Mouse (Mus musculus): Measurements from ENCODE around the gene Tmc3. TPM values are rescaled to one million over a fixed set of nuclear protein-coding genes. Genes with fewer than 3 reads are reported as not detected.

Gene Tmc3
- polyA plus RNA-seq, 1 experiment from 2014 or later, result 0.17 TPM

GRCm38 (mm10) chr7:83667936-83668645, 83.4 kb downstream of the Tmc3 start:
- no peak for ATAC-seq (ENCODE audit: low read depth)
- H3K27ac ChIP-seq (ENCODE audit: low read depth, low read length), result no peak overlapping the region
- no peak overlapping the region for H3K4me3 ChIP-seq (ENCODE audit: low read depth, low read length)
- H3K4me1 ChIP-seq (ENCODE audit: control insufficient read depth, insufficient read depth, low read length), result no peaks in the 10 kb centered on the region
- WGBS, result 86% methylated on average over 5 of the region's 5 CpGs
- H3K27me3 ChIP-seq (ENCODE audit: control insufficient read depth, insufficient read depth, low read length), result no peaks in the 10 kb centered on the region
- no peaks in the 10 kb centered on the region for H3K9me3 ChIP-seq (ENCODE audit: control insufficient read depth, low read length)
- H3K36me3 ChIP-seq (ENCODE audit: control insufficient read depth, insufficient read depth, low read length), result no peaks in the 10 kb centered on the region
- no peak overlapping the region for H3K4me2 ChIP-seq (ENCODE audit: low read depth, low read length)
- H3K9ac ChIP-seq (replicated peaks; ENCODE audit: low read depth, low read length), result no peak overlapping the region

- no peaks in the 10 kb centered on the region for H3K4me1 ChIP-seq (ENCODE audit: control insufficient read depth, insufficient read depth, low read length)
- no peaks in the 10 kb centered on the region for H3K27me3 ChIP-seq (ENCODE audit: control insufficient read depth, insufficient read depth, low read length)
- no peaks in the 10 kb centered on the region for H3K9me3 ChIP-seq (ENCODE audit: control insufficient read depth, low read length)
- H3K4me3 ChIP-seq (ENCODE audit: low read depth, low read length), result no peak overlapping the region
- H3K4me2 ChIP-seq (ENCODE audit: low read depth, low read length), result no peak overlapping the region
- H3K9ac ChIP-seq (replicated peaks; ENCODE audit: low read depth, low read length), result no peak overlapping the region
- no peaks in the 10 kb centered on the region for H3K36me3 ChIP-seq (ENCODE audit: control insufficient read depth, insufficient read depth, low read length)
- ATAC-seq (ENCODE audit: low read depth), result peak; percentile 68; the same call in 1 of the 2 replicates
- WGBS, result 11% methylated on average over 1 of the region's 1 CpGs
- no peak overlapping the region for H3K27ac ChIP-seq (ENCODE audit: low read depth, low read length)
These were observed 84.0 kb downstream of the Tmc3 start for GRCm38 (mm10) chr7:83668724-83669123.

- H3K27me3 ChIP-seq (ENCODE audit: control insufficient read depth, insufficient read depth, low read length), result no peaks in the 10 kb centered on the region
- WGBS, result 94% methylated on average over 6 of the region's 6 CpGs
These were observed 86.8 kb downstream of the Tmc3 start for GRCm38 (mm10) chr7:83671573-83671972.

More at GRCm38 (mm10) chr7:83671573-83671972, 86.8 kb downstream of the Tmc3 start:
- Histone ChIP-seq H3K9ac (replicated peaks; ENCODE audit: low read depth, low read length) (no peak overlapping the region), H3K36me3 (ENCODE audit: control insufficient read depth, insufficient read depth, low read length) (no peaks in the 10 kb centered on the region), H3K9me3 (ENCODE audit: control insufficient read depth, low read length) (no peaks in the 10 kb centered on the region), H3K4me1 (ENCODE audit: control insufficient read depth, insufficient read depth, low read length) (no peaks in the 10 kb centered on the region), H3K27ac (ENCODE audit: low read depth, low read length) (no peak overlapping the region), H3K4me2 (ENCODE audit: low read depth, low read length) (no peak overlapping the region), H3K4me3 (ENCODE audit: low read depth, low read length) (no peak overlapping the region)
- no peak for ATAC-seq (ENCODE audit: low read depth)

Other genes starting within 250 kb of the Tmc3 start
- gene Stard5, start 47.0 kb downstream of the Tmc3 start, polyA plus RNA-seq (2014; fragmentation: Nextera tagmentation; extraction: Ambion mirVana), result 3.9 and 5.2 TPM in 2 replicates
- gene Il16, start 160.8 kb downstream of the Tmc3 start, polyA plus RNA-seq (2014; fragmentation: Nextera tagmentation; extraction: Ambion mirVana), result 0.55 and 0.98 TPM in 2 replicates
- gene Cfap161, start 210.0 kb downstream of the Tmc3 start, polyA plus RNA-seq (2014; fragmentation: Nextera tagmentation; extraction: Ambion mirVana), result 0.19 and 0.80 TPM in 2 replicates